Mouse (Mus musculus): ENCODE results near the gene Gm49392. TPM values are rescaled to one million over a fixed set of nuclear protein-coding genes. Genes with fewer than 3 reads are reported as not detected.

Gm49392 gene
- polyA plus RNA-seq, 1 experiment from 2014 or later, result not detected

DNA sequence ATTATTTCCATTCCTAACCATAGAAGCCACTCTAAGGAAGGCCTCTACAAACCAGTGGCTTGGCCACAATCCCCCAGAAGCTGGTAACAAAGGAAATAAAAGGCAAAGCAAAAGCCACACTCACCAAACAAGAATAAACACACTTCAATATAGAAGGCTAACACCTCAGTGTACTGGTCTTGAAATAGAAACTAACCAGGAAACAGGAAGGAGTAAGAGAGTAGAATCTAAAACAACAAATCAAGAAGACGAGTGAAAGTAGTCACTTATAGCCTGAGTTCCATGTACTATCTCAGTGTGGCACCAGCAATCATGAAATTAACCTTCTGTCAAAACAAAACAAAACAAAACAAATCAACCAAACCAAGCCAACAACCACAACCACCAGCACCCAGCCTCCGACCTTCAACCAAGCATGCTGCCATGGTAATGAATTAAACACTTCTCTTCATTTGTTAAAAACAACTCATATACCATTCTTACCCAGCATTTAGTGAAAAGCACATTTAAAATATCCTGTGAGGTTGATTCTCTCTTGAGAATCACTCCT, 57.3 kb downstream of the Gm49392 start:
- Histone ChIP-seq H3K4me3 (no peak overlapping the region), H3K4me2 (replicated peaks) (no peak overlapping the region), H3K4me1 (no peaks in the 10 kb centered on the region), H3K36me3 (no peaks in the 10 kb centered on the region), H3K27me3 (no peaks in the 10 kb centered on the region), H3K9me3 (no peaks in the 10 kb centered on the region), H3K9ac (replicated peaks) (no peak overlapping the region), H3K27ac (replicated peaks) (no peak overlapping the region)
- ATAC-seq (replicated peaks), result no peak
- WGBS, result 75% methylated on average over 2 of the region's 2 CpGs

DNA sequence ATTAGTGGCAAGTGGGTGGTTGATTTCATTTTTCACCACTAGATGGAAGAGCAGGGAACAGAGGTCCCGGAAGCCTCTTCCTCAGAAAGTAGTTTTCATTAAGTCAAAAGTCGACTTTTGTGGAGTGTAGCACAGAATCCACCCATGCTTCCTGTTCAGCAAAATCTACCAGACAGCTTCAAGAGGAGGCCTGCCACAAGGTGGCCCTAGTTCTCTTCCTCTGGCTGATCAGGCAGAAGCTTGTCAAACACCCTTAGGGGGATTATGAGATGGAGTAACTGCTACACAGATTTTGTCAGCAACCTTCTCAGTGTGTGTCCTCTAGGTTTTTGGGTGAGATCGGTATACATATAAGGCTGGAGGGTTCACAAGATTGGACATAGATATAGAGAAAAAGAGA, 70.6 kb downstream of the Gm49392 start:
- H3K4me1 ChIP-seq, result no peaks in the 10 kb centered on the region
- no peak overlapping the region for H3K27ac ChIP-seq (replicated peaks)
- no peaks in the 10 kb centered on the region for H3K9me3 ChIP-seq
- no peak for ATAC-seq (replicated peaks)
- no peak overlapping the region for H3K4me3 ChIP-seq
- H3K36me3 ChIP-seq, result no peaks in the 10 kb centered on the region
- H3K9ac ChIP-seq (replicated peaks), result no peak overlapping the region
- WGBS, result 74% methylated on average over 3 of the region's 3 CpGs
- H3K27me3 ChIP-seq, result no peaks in the 10 kb centered on the region
- no peak overlapping the region for H3K4me2 ChIP-seq (replicated peaks)

DNA sequence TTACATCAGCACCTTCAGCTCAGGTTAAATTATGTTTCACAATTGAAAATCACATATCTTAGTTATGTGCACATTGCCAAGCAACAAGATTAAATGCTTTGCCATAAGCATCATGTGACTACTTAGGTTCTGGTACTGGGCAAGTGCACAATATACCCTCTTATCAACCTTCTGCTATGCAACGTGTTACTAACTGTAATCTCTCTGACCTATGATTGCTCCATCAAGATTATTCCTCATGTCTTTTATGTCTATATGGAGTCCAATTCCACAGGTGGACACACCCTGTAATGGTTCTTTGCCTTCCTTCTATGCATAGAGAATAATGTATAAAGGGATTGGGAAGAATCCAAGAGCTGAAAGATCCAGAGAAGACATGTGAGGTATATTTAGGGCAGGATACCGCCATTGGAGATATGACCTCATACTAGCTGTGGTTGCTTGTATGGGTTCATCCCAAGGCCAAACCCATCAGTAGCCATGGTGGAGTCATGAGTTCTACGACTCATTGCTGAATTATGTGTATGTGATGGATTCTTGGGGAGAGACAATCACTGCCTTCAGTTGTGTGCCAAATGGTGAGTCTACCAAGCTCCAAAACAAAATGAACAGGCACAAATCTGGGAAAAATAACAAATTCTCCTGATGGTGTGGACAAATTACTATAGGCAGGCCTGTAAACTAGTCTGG, 76.1 kb downstream of the Gm49392 start:
- Histone ChIP-seq H3K9ac (replicated peaks) (no peak overlapping the region), H3K27me3 (no peaks in the 10 kb centered on the region), H3K4me1 (no peaks in the 10 kb centered on the region), H3K9me3 (no peaks in the 10 kb centered on the region), H3K4me2 (replicated peaks) (no peak overlapping the region), H3K36me3 (no peaks in the 10 kb centered on the region), H3K27ac (replicated peaks) (no peak overlapping the region), H3K4me3 (no peak overlapping the region)
- WGBS, result 74% methylated on average over 3 of the region's 3 CpGs
- no peak for ATAC-seq (replicated peaks)

DNA sequence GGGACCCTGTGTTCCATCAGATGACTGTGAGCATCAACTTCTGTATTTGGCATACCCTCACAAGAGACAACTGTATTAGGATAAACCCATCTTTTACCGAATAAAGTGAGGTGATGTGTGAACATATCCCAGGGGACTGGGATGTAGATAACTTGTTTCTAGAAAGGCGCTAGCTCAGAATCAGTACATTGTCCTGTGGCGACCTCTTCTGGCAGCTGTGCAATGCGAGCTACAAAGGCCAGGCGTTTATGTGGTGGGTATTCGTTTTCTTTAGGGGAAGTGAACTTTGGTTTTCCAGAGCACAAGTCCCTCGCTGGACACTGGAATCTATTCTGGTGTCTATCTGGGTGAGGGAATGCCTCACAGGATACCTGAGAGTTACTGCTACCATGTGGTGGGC, 77.2 kb downstream of the Gm49392 start:
- Histone ChIP-seq H3K9me3 (no peaks in the 10 kb centered on the region), H3K4me2 (replicated peaks) (no peak overlapping the region), H3K4me1 (no peaks in the 10 kb centered on the region), H3K27ac (replicated peaks) (no peak overlapping the region), H3K9ac (replicated peaks) (no peak overlapping the region), H3K4me3 (no peak overlapping the region), H3K27me3 (no peaks in the 10 kb centered on the region), H3K36me3 (no peaks in the 10 kb centered on the region)
- no peak for ATAC-seq (replicated peaks)
- WGBS, result 13% methylated on average over 7 of the region's 7 CpGs

DNA sequence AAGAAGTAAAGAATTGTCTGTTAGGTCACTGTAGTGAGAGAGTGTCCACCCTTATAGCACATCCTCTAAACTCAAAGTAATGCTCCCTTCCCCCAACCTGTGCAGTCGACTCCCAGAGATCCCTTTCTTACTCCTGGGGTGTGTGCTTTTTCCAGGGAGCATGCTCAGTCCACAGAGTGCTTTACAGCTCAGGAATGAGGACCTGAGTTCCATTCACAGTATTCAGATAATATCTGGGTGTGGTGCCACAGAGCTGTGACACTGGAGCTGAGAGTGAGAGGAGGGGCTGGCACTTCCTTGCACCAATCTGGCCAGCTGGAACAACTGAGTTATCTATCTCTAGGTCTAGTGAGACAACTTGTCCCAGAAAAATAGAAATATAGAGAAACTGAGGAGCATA, 83.0 kb downstream of the Gm49392 start:
- Histone ChIP-seq H3K27me3 (no peaks in the 10 kb centered on the region), H3K27ac (replicated peaks) (no peak overlapping the region), H3K9me3 (no peaks in the 10 kb centered on the region), H3K36me3 (no peaks in the 10 kb centered on the region), H3K9ac (replicated peaks) (no peak overlapping the region), H3K4me1 (no peaks in the 10 kb centered on the region), H3K4me3 (no peak overlapping the region), H3K4me2 (replicated peaks) (no peak overlapping the region)
- no peak for ATAC-seq (replicated peaks)
- 67% methylated on average over 1 of the region's 1 CpGs for WGBS

DNA sequence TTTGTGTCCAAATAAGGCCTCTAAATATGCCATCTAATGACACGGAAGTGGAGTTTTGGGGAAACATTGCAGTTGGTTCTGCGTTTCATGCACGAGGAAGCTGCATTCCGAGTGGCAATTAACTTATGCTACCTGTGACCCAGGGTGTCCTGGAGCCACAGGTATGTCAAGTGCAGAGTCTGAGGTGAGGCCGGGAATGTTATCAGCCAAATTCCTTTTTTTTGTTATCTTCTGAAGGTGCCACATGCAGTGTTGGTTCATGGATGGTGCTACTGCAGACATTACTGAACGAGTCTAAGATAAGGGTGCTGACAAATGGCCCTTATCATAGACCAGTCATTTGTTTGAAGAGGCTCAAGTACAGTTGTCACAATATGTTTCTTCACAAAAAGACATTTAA, 83.9 kb downstream of the Gm49392 start:
- Histone ChIP-seq H3K4me3 (no peak overlapping the region), H3K36me3 (no peaks in the 10 kb centered on the region), H3K4me1 (no peaks in the 10 kb centered on the region), H3K9ac (replicated peaks) (no peak overlapping the region), H3K27me3 (no peaks in the 10 kb centered on the region), H3K4me2 (replicated peaks) (no peak overlapping the region), H3K27ac (replicated peaks) (no peak overlapping the region), H3K9me3 (no peaks in the 10 kb centered on the region)
- no peak for ATAC-seq (replicated peaks)
- WGBS, result 94% methylated on average over 6 of the region's 6 CpGs

DNA sequence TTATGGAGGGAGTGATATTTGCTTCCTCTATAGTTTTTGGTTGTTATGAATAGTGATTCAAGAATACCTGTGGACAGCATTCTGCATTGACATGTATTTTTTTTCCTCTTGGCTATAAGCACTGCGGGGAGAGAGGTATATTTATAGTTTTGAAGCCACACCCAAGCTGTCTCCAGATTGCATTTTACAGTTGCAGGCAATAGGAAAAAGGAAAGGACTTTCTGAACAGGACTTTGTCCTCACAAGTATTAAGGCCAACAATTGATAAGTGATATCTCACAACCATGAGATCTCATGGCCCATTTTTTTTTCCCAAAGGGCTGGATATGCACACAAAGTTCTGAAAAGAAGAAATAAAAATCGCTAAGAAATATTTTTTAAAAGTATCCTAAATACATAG, 87.0 kb downstream of the Gm49392 start:
- Histone ChIP-seq H3K9me3 (no peaks in the 10 kb centered on the region), H3K27me3 (no peaks in the 10 kb centered on the region), H3K4me2 (replicated peaks) (no peak overlapping the region), H3K36me3 (no peaks in the 10 kb centered on the region), H3K9ac (replicated peaks) (no peak overlapping the region), H3K4me3 (no peak overlapping the region), H3K27ac (replicated peaks) (no peak overlapping the region), H3K4me1 (no peaks in the 10 kb centered on the region)
- WGBS, result 89% methylated on average over 2 of the region's 2 CpGs
- no peak for ATAC-seq (replicated peaks)

DNA sequence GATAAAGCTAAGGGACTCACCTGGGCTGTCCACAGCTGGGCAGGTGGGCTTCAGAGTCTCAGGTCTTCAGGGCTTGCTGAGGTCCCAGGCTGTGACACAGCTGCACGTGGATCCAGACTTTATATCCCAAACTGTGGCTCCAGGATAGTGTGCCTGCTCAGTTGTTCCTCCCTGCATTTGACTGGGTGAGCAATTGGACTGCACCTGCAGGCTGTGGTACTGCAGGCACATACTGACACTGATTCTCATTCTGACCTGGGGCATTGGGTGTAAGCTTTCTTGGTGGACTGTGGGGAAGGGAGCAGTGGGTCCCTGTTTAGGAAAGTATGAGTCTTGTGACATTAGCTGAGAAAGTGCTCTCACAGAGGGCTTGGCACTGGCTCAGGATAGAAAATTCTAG, 93.9 kb downstream of the Gm49392 start, which contains the start of gene Ctsll3:
TSS of gene Ctsll3 (minus strand) at position 101 of the 400 bp plus-strand sequence.
- no peaks in the 10 kb centered on the region for H3K4me1 ChIP-seq
- no peaks in the 10 kb centered on the region for H3K36me3 ChIP-seq
- no peaks in the 10 kb centered on the region for H3K9me3 ChIP-seq
- no peak within 1 kb of the TSS for H3K4me3 ChIP-seq
- H3K27me3 ChIP-seq, result no peaks in the 10 kb centered on the region
- H3K4me2 ChIP-seq (replicated peaks), result no peak within 1 kb of the TSS
- ATAC-seq (replicated peaks), result no peak
- no peak within 1 kb of the TSS for H3K27ac ChIP-seq (replicated peaks)
- H3K9ac ChIP-seq (replicated peaks), result no peak within 1 kb of the TSS
- 78% methylated on average over 1 of the region's 1 CpGs for WGBS

Other genes with a start within 250 kb of the Gm49392 start
- gene BC051665, start 110.5 kb downstream of the Gm49392 start, polyA plus RNA-seq (2015; fragmentation: Nextera tagmentation; extraction: Ambion mirVana), result not detected in 2 replicates
- gene Ctsll3, start 94.0 kb downstream of the Gm49392 start, polyA plus RNA-seq (2015; fragmentation: Nextera tagmentation; extraction: Ambion mirVana), result not detected in 2 replicates
- 0.15 TPM in 1 of 2 replicates, not detected in the other for gene 4930486L24Rik, start 32.4 kb downstream of the Gm49392 start, polyA plus RNA-seq (2015; fragmentation: Nextera tagmentation; extraction: Ambion mirVana)
- 1.1 and 1.3 TPM in 2 replicates for gene Ctla2b, start 553 bp upstream of the Gm49392 start, polyA plus RNA-seq (2015; fragmentation: Nextera tagmentation; extraction: Ambion mirVana)
- gene Tpbpb, start 8.0 kb upstream of the Gm49392 start, polyA plus RNA-seq (2015; fragmentation: Nextera tagmentation; extraction: Ambion mirVana), result not detected in 2 replicates
- gene Gm49393, start 38.7 kb upstream of the Gm49392 start, polyA plus RNA-seq (2015; fragmentation: Nextera tagmentation; extraction: Ambion mirVana), result not detected in 2 replicates
- gene Gm49391, start 39.7 kb upstream of the Gm49392 start, polyA plus RNA-seq (2015; fragmentation: Nextera tagmentation; extraction: Ambion mirVana), result 0.20 and 0.65 TPM in 2 replicates
- gene Ctla2a, start 39.7 kb upstream of the Gm49392 start, polyA plus RNA-seq (2015; fragmentation: Nextera tagmentation; extraction: Ambion mirVana), result 12.6 and 13.8 TPM in 2 replicates
- gene Tpbpa, start 45.1 kb upstream of the Gm49392 start, polyA plus RNA-seq (2015; fragmentation: Nextera tagmentation; extraction: Ambion mirVana), result not detected in 2 replicates
- not detected in 2 replicates for gene Ctsj, start 109.1 kb upstream of the Gm49392 start, polyA plus RNA-seq (2015; fragmentation: Nextera tagmentation; extraction: Ambion mirVana)
- gene Ctsq, start 143.7 kb upstream of the Gm49392 start, polyA plus RNA-seq (2015; fragmentation: Nextera tagmentation; extraction: Ambion mirVana), result not detected in 2 replicates

All from forebrain, embryonic 15.5 days (tissue).